8 mouse cellular contexts compared by ENCODE assay signal in the genomic region with DNA sequence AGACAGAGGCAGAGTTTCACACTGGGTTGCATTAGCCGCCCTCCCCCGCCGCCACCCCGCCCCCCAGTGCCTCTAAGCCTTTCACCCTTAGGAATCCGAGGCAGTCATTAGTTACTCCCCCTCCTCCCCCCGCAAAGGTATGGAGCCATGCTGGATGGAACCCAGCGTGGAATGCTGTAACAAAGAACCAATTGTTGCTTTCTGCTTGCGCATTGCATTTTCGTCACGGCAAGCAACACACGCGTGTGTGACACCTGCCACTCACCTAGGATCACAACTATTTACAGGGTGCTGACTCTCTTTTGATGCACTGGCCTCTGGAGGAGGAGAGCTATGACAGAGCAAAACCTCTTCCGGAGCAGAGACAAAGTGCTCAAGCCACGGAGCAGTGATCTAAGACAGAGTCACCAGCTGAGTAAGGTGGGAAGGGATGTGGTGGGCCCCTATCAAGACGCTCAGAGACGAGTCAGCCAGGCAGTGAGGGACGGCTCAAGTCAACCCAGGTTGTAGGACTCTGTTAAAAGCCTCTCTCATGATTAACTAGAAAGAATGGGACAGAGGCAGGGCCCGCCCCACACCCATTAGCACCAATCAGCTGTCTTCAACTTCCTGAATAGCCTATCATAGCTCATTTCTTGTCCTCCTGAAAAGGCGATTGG. TPM values are rescaled to one million over a fixed set of nuclear protein-coding genes. Genes with fewer than 3 reads are reported as not detected.
DNase-seq lines count a peak whose midpoint lies in the region; ATAC-seq and TF ChIP-seq lines count a peak whose summit lies in the region.

No protein-coding gene starts in this region.

- H3K36me3 ChIP-seq in hindbrain, embryonic 14.5 days (replicated peaks; ENCODE audit: control insufficient read depth, insufficient read depth): no peaks in the 10 kb centered on the region

- peak overlapping the region; percentile 71 for H3K4me2 ChIP-seq in hindbrain, embryonic 14.5 days (replicated peaks)

- TF ChIP-seq CTCF in Patski (IDR thresholded peaks at IDR 0.05): no peak

- peak overlapping the region; percentile 37 for H3K4me3 ChIP-seq in hindbrain, embryonic 14.5 days (replicated peaks; ENCODE audit: low read length)

- POLR2A ChIA-PET in Patski (lab: Charles Lee): interaction anchor here (0.5 to 2.6 kb wide), 6 partner anchors 20 to 138 kb away, joined by 3 to 10 read pairs (median 4); partner anchors contain the start of gene Dusp5

- ATAC-seq in Patski: peak; percentile 99
- ATAC-seq in hindbrain, embryonic 14.5 days (ENCODE audit: low FRiP score): peak; percentile 94

- peak; percentile 60 for DNase-seq in Patski (ENCODE audit: low read depth, low spot score)
- DNase-seq in cerebellum, adult 9-11 months: peak; percentile 74
- peak; percentile 38 to 64 for DNase-seq in frontal cortex, postnatal 14 days (ENCODE audit: low spot score in 2 of 2)
- peak; percentile 81 for DNase-seq in hindbrain, embryonic 14.5 days (ENCODE audit: low spot score)
- DNase-seq in left cerebral cortex, adult 18-20 months (ENCODE audit: low spot score in 2 of 2): peak; percentile 22 to 52
- peak; percentile 85 to 87 for DNase-seq in lung, postnatal 4 days
- DNase-seq in retina, embryonic 14.5 days (ENCODE audit: low spot score): peak; percentile 88
- peak; percentile 82 for DNase-seq in thymus, postnatal 25 days

- H3K9me3 ChIP-seq in hindbrain, embryonic 14.5 days (ENCODE audit: control insufficient read depth, low read length): no peaks in the 10 kb centered on the region

- peak overlapping the region; percentile 53 for H3K9ac ChIP-seq in hindbrain, embryonic 14.5 days

- peaks cover 10% of the 10 kb centered on the region; the same call in 1 of the 2 replicates for H3K4me1 ChIP-seq in hindbrain, embryonic 14.5 days (replicated peaks; ENCODE audit: control insufficient read depth, insufficient read depth, low read length)

- 0 out of 2 replicates have a peak overlapping the region, but pooled peaks have one; percentile 14 for H3K27ac ChIP-seq in hindbrain, embryonic 14.5 days

- H3K27me3 ChIP-seq in Patski: no peaks in the 10 kb centered on the region
- H3K27me3 ChIP-seq in hindbrain, embryonic 14.5 days (ENCODE audit: control insufficient read depth, insufficient read depth, low read length): no peaks in the 10 kb centered on the region

- CTCF ChIA-PET in Patski (lab: Charles Lee): interaction anchor here (0.8 to 2.0 kb wide), 10 partner anchors 16 to 159 kb away, joined by 3 to 8 read pairs (median 4); no protein-coding TSS in a partner anchor

- in situ Hi-C loops in Patski (cut with MboI; ENCODE audit: low pct_unique_long_range_greater_than_20kb): loop anchor here (5.0 kb wide), 1 partner anchor 91 kb away; no protein-coding TSS in a partner anchor

- under 1% methylated on average over 19 of the region's 19 CpGs for WGBS in hindbrain, embryonic 14.5 days

RNA-seq across cellular contexts. Expression of gene Smndc1, which starts 30.7 kb away (rescaled TPM):
- 59.3 TPM for polyA plus RNA-seq in Patski (2021)
- 35.3 and 35.6 TPM in 2 replicates for polyA plus RNA-seq in hindbrain, embryonic 14.5 days (2014; fragmentation: Nextera tagmentation; extraction: Ambion mirVana)
- 10 to 100 TPM; 36.8 to 39.2 TPM for total RNA-seq in left cerebral cortex, adult 18-20 months (2021)

RNA-seq across cellular contexts. Expression of gene Gm10197, which starts 49.5 kb away (rescaled TPM):
- polyA plus RNA-seq in Patski (2021): 32.0 TPM
- 3.9 TPM in 1 of 2 replicates, not detected in the other for polyA plus RNA-seq in hindbrain, embryonic 14.5 days (2014; fragmentation: Nextera tagmentation; extraction: Ambion mirVana)
- not detected for total RNA-seq in left cerebral cortex, adult 18-20 months (2021)

Comparison
In these comparisons a context has a peak if more than half of its experiments do, and no peak if none do; other contexts are left out.
1. Peak in every context shown above with its lines: DNase-seq, ATAC-seq, H3K4me3 ChIP-seq and H3K27ac ChIP-seq.
2. DNase-seq: peak in every context shown above with its lines; median percentile 88 in retina, embryonic 14.5 days; 86 in lung, postnatal 4 days; 82 in thymus, postnatal 25 days; 81 in hindbrain, embryonic 14.5 days; 74 in cerebellum, adult 9-11 months; 60 in Patski; 51 in frontal cortex, postnatal 14 days; 37 in left cerebral cortex, adult 18-20 months.